20 mouse cellular contexts compared by ENCODE assay signal in genomic region chr12:9807406-9807805, GRCm38 (mm10).
"Had no signal": no experiment of that assay in that cellular context is flagged by ENCODE, and none has a peak within 500 bp of the region (broad histone marks: within the 10 kb centered on the region; RNA-seq: fewer than 3 reads in every experiment).

No protein-coding gene starts in this region.

- H3K9me3 ChIP-seq: limb, embryonic 12.5 days; limb, embryonic 15.5 days; liver, embryonic 12.5 days; liver, embryonic 15.5 days had no signal

- H3K9ac ChIP-seq: limb, embryonic 12.5 days; limb, embryonic 15.5 days; liver, embryonic 12.5 days; liver, embryonic 15.5 days had no signal

- H3K4me1 ChIP-seq: limb, embryonic 12.5 days; limb, embryonic 15.5 days; liver, embryonic 12.5 days; liver, embryonic 15.5 days had no signal

- ATAC-seq: liver, embryonic 12.5 days; lung, postnatal 0 days had no signal

- H3K4me3 ChIP-seq: limb, embryonic 12.5 days; limb, embryonic 15.5 days; liver, embryonic 12.5 days; liver, embryonic 15.5 days had no signal

- H3K4me2 ChIP-seq: limb, embryonic 12.5 days; limb, embryonic 15.5 days; liver, embryonic 12.5 days; liver, embryonic 15.5 days; midbrain, embryonic 11.5 days had no signal

- DNase-seq: kidney, adult 9 months; kidney, postnatal 14 days; kidney, postnatal 4 days; left cerebral cortex, postnatal 4 days; lung, adult 2 months; lung, postnatal 4 days; midbrain, embryonic 14.5 days; right cerebral cortex, adult 18-20 months; right cerebral cortex, postnatal 14 days; right cerebral cortex, postnatal 4 days; thymus, adult 2 months; thymus, postnatal 14 days; thymus, postnatal 4 days had no signal

- H3K27ac ChIP-seq: limb, embryonic 12.5 days; limb, embryonic 15.5 days; liver, embryonic 12.5 days; liver, embryonic 15.5 days; stomach, postnatal 0 days had no signal

- H3K36me3 ChIP-seq: limb, embryonic 12.5 days; limb, embryonic 15.5 days; liver, embryonic 12.5 days; liver, embryonic 15.5 days had no signal

- H3K27me3 ChIP-seq: limb, embryonic 12.5 days; limb, embryonic 15.5 days; liver, embryonic 12.5 days; liver, embryonic 15.5 days had no signal
